Mouse (Mus musculus) heart, adult 2 months (tissue): ENCODE results near the gene Ilvbl. TPM values are rescaled to one million over a fixed set of nuclear protein-coding genes. Genes with fewer than 3 reads are reported as not detected.

Experiments
- DNase-seq, 2 experiments: peaks; one replicate each; pipeline ENCODE4 v3.0.0; 2021
- H3K27ac ChIP-seq: fragments of 200-600 bp; 2 replicates; pipeline ENCODE4 v1.8.1; 2022
- H3K27me3 ChIP-seq: fragments of 200-500 bp; 2 replicates; pipeline ENCODE4 v1.6.1; 2012; ENCODE audit warnings: mild to moderate bottlenecking, low read length, inconsistent platforms, mixed read lengths; ENCODE audit not compliant: control insufficient read depth, insufficient read depth
- H3K36me3 ChIP-seq: fragments of 200-500 bp; 2 replicates; pipeline ENCODE4 v1.6.1; 2012; ENCODE audit warnings: low read length, inconsistent platforms; ENCODE audit not compliant: control insufficient read depth, insufficient read depth
- H3K4me1 ChIP-seq: fragments of 200-500 bp; 2 replicates; pipeline ENCODE4 v1.6.1; 2011; ENCODE audit warnings: low read length; ENCODE audit not compliant: control insufficient read depth, insufficient read depth
- H3K4me3 ChIP-seq: fragments of 200-600 bp; 2 replicates; pipeline ENCODE4 v1.8.1; 2022
- H3K79me2 ChIP-seq: fragments of 200-500 bp; replicated peaks from 2 replicates; pipeline ENCODE4 v1.6.1; 2012; ENCODE audit warnings: mild to moderate bottlenecking, inconsistent platforms, low read length, moderate library complexity, mixed read lengths; ENCODE audit not compliant: control insufficient read depth, insufficient read depth
- H3K9ac ChIP-seq: fragments of 200-500 bp; 2 replicates; pipeline ENCODE4 v1.6.1; 2012; ENCODE audit warnings: low read depth, mild to moderate bottlenecking, control low read depth, inconsistent platforms, low read length, mixed read lengths
- CTCF ChIP-seq: fragments of 200-600 bp; IDR thresholded peaks from 2 replicates; pipeline ENCODE4 v1.8.1; 2022; ENCODE audit warnings: antibody characterized with exemption, mild to moderate bottlenecking, moderate library complexity
- EP300 ChIP-seq: fragments of 200-500 bp; IDR thresholded peaks from 2 replicates; pipeline ENCODE4 v1.6.1; 2011; ENCODE audit warnings: low read depth, low read length, control low read depth; ENCODE audit not compliant: insufficient read depth
- POLR2A ChIP-seq: fragments of 200-500 bp; IDR thresholded peaks from 2 replicates; pipeline ENCODE4 v1.6.1; 2011; ENCODE audit warnings: mild to moderate bottlenecking, low read depth, low read length, control low read depth; ENCODE audit not compliant: insufficient read depth
- WGBS: fragments of 180-500 bp; shearing (Covaris S2); methylation state at CpG from one replicate; pipeline ENCODE4 v1.1.7; 2018; 5-methylcytosine and 5-hydroxymethylcytosine counted together
- intact Hi-C: fragments of 180-260 bp; cut with DNase I; formaldehyde crosslinking; loops from one replicate; pipeline ENCODE4 v1.15.1; 2025
- polyA plus RNA-seq: library from polyadenylated mRNA; depleted of rRNA; stranded (reverse); fragments of >200 nt; gene quantifications from 2 replicates; pipeline ENCODE4 v1.2.3, GENCODE M21; 2012
- total RNA-seq, 2 experiments: library from RNA; stranded (reverse); gene quantifications; 2 replicates each; pipeline ENCODE4 v1.2.3; 2021

Gene Ilvbl
- total and polyA plus RNA-seq, 3 experiments, result 35.4 to 48.4 (median 39.9) TPM

DNA sequence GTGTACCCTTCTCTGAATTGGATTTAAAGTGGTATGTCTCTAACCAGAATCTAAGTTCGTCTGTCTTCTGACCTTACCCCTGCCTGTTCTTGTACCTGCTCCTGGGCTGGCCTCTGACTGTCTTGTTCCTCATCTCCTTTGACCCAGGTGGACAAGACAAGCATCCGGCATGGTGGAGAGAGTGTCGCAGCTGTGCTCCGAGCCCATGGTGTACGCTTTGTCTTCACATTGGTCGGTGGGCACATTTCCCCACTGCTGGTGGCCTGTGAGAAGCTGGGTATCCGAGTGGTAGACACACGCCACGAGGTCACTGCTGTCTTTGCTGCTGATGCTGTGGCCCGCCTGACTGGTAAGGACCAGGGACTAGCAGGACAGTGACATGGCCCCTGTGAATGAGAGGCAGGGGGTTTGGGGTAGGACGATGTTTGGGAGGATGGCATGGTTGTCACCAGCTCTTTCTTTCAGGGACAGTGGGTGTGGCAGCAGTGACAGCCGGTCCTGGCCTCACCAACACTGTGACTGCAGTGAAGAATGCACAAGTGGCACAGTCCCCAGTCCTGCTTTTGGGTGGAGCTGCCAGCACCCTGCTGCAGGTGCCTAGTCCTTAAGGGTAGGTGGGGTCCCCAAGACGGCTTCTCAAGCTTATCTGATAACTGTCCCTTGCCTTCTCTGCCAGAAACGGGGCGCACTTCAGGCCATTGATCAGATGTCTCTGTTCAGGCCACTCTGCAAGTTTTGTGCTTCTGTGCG lies 2.5 kb downstream of the Ilvbl start:
- H3K9ac ChIP-seq, result no peak overlapping the region
- no peaks in the 10 kb centered on the region for H3K79me2 ChIP-seq
- peaks cover 3% of the 10 kb centered on the region for H3K4me1 ChIP-seq
- no peak for DNase-seq
- no peaks in the 10 kb centered on the region for H3K27me3 ChIP-seq
- TF ChIP-seq CTCF (no peak), POLR2A (no peak), EP300 (no peak)
- H3K4me3 ChIP-seq, result no peak overlapping the region
- no peak overlapping the region for H3K27ac ChIP-seq
- WGBS, result 93% methylated on average over 16 of the region's 16 CpGs
- no peaks in the 10 kb centered on the region for H3K36me3 ChIP-seq
- intact Hi-C loops, result loop anchor here (10.0 kb wide), 1 partner anchor 152 kb away; the partner anchor contains the start of gene Cstb

DNA sequence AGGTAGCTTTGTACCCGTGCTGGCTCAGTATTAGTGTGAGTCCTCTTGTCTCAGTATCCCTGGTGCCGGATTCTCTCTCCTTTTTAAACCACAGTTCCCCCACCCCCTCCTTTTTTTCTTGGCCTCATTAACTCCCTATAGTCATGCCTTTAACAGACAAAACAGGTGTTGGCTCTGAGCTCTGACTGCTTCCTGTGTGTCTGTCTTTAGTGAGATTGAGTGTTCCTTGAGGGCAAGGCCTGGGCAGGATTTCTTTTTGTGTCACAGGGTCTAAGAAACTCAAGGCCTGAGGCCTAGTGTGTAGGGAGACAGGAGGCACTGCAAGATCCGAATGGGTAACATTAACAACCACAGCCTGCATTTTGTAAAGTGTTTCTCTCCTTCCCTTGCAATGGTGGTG lies 4.1 kb downstream of the Ilvbl start:
- WGBS, result 72% methylated on average over 3 of the region's 3 CpGs
- Histone ChIP-seq H3K4me1 (peaks cover 3% of the 10 kb centered on the region), H3K79me2 (no peaks in the 10 kb centered on the region), H3K9ac (no peak overlapping the region), H3K27me3 (no peaks in the 10 kb centered on the region), H3K27ac (no peak overlapping the region), H3K4me3 (no peak overlapping the region), H3K36me3 (no peaks in the 10 kb centered on the region)
- TF ChIP-seq POLR2A, result no peak
- TF ChIP-seq CTCF, result no peak
- no peak for TF ChIP-seq EP300
- intact Hi-C loops, result loop anchor here (10.0 kb wide), 1 partner anchor 153 kb away; the partner anchor contains the start of gene Cstb
- DNase-seq, result no peak

DNA sequence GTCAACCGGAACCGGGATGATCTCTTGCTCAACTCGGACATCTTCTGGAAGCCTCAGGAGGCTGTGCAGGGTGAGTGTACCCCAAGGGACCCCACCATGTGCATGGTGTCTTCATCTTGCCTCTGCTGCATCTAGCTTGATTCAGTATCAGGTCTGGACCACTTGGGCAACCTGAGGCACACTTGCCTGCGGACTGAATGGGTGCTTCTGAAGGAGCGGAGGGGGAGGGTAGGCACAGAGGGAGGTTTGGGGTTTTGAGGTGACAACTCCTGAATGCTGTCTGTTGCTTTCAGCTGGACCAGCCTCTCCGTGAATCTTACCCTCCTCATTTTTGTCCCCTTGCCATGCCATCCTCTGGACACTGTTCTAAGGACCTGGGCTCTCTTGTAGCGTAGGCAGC lies 7.0 kb downstream of the Ilvbl start:
- intact Hi-C loops, result no loop called here
- WGBS, result 88% methylated on average over 7 of the region's 7 CpGs
- DNase-seq, result no peak
- Histone ChIP-seq H3K4me1 (no peaks in the 10 kb centered on the region), H3K36me3 (no peaks in the 10 kb centered on the region), H3K27me3 (no peaks in the 10 kb centered on the region), H3K4me3 (no peak overlapping the region), H3K9ac (no peak overlapping the region), H3K27ac (no peak overlapping the region), H3K79me2 (no peaks in the 10 kb centered on the region)
- no peak for TF ChIP-seq CTCF
- TF ChIP-seq EP300, result no peak
- TF ChIP-seq POLR2A, result no peak

DNA sequence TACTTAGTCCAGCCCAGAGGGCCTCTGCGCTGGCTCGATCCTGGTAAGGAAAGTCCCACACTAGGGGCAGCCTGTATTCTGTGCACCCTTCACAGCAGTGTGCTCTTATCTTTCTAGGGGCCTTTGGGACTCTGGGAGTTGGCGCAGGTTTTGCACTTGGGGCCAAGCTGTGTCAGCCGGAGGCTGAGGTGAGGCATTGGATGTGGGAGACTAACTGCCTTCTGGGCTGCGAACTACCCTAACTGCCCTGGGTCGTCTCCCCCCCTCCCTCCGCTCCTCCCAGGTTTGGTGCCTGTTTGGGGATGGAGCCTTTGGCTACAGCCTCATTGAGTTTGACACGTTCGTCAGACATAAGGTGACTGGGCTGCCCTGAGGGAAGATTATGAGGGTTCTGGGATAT lies 9.2 kb downstream of the Ilvbl start:
- DNase-seq, result no peak
- Histone ChIP-seq H3K36me3 (no peaks in the 10 kb centered on the region), H3K27ac (no peak overlapping the region), H3K9ac (no peak overlapping the region), H3K4me1 (no peaks in the 10 kb centered on the region), H3K27me3 (no peaks in the 10 kb centered on the region), H3K4me3 (no peak overlapping the region), H3K79me2 (no peaks in the 10 kb centered on the region)
- TF ChIP-seq POLR2A (no peak), EP300 (no peak), CTCF (no peak)
- 60% methylated on average over 9 of the region's 9 CpGs for WGBS
- intact Hi-C loops, result no loop called here

DNA sequence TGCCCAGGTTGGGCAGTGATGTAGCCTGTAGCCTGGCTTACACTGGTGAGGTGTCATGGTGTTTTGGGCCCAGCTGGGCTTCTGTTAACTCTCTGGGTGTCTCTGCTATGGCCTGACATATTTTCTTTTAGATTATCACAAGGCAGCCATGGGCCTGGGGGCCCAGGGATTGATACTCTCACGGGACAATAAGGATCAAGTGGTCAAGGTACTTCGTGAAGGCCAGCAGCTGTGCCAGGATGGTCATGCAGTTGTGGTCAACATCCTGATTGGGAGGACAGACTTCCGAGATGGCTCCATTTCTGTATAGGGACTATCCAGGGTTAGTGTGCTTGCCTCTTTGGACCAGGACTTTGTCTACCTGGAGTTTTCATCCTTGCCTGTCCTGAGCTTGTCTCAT lies 9.8 kb downstream of the Ilvbl start:
- H3K79me2 ChIP-seq, result no peaks in the 10 kb centered on the region
- WGBS, result 48% methylated on average over 3 of the region's 3 CpGs
- no peaks in the 10 kb centered on the region for H3K4me1 ChIP-seq
- H3K9ac ChIP-seq, result no peak overlapping the region
- no peak for DNase-seq
- H3K27me3 ChIP-seq, result no peaks in the 10 kb centered on the region
- H3K36me3 ChIP-seq, result no peaks in the 10 kb centered on the region
- TF ChIP-seq CTCF (no peak), POLR2A (no peak), EP300 (no peak)
- no peak overlapping the region for H3K27ac ChIP-seq
- no peak overlapping the region for H3K4me3 ChIP-seq
- intact Hi-C loops, result no loop called here

DNA sequence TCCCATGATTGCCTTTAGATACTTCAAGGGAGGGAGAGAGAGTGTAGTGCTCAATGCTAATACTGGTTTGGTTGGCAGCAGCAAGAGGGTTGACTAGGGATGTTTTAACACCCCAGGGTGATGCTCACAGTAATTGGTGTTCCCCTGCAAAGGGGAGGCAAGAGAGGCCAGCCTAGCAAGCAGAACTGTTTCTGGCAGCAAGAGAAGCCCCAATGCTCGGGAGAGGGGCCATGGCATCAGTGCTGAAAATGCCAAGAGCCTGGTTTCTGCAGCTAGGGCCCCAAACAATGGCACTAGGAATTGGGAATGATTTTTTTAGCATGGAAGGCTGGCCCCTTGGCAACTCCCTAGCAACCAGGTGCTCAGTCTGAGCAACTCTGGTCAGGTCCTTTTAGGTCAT lies 10.8 kb downstream of the Ilvbl start:
- no peak overlapping the region for H3K4me3 ChIP-seq
- TF ChIP-seq CTCF, result no peak
- no peak for TF ChIP-seq EP300
- TF ChIP-seq POLR2A, result no peak
- H3K9ac ChIP-seq, result no peak overlapping the region
- H3K79me2 ChIP-seq, result no peaks in the 10 kb centered on the region; the same call in 1 of the 2 replicates
- intact Hi-C loops, result no loop called here
- H3K27ac ChIP-seq, result no peak overlapping the region
- H3K27me3 ChIP-seq, result no peaks in the 10 kb centered on the region
- H3K4me1 ChIP-seq, result no peaks in the 10 kb centered on the region
- DNase-seq, result no peak
- WGBS, result 84% methylated on average over 1 of the region's 1 CpGs
- H3K36me3 ChIP-seq, result no peaks in the 10 kb centered on the region
